Mouse (Mus musculus): ENCODE measurements around the gene Ncam2.

Gene Ncam2

GRCm38 (mm10) chr16:81200201-81201071, at the start of gene Ncam2:
Gene Ncam2, plus strand, starts transcription at chr16:81200697.
- peak; percentile 58 to 79 for DNase-seq

DNA sequence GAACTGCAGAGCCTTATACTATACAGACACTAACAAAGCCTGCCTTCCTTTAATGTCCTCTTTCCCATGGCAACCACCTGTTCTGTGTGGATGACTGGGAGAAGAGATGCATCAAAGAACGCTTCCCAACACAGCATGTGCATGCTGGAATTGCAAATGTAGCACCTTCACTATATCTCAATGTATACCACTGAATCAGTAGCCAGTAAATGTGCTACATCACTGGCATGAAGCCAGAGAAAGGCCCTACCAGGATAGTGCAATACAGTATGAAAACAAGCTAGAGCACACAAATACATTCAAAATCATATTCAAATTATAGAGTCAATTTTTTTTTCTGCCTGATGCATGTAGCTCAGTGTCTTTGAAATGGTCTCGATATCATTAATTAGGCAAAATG, 29.7 kb upstream of the Ncam2 start:
- DNase-seq, result no peak

GRCm38 (mm10) chr16:81175302-81175943, 25.1 kb upstream of the Ncam2 start:
- DNase-seq, result peak; percentile 52 to 60

- DNase-seq, result no peak
Observed at GRCm38 (mm10) chr16:81179801-81180200, 20.7 kb upstream of the Ncam2 start.

DNA sequence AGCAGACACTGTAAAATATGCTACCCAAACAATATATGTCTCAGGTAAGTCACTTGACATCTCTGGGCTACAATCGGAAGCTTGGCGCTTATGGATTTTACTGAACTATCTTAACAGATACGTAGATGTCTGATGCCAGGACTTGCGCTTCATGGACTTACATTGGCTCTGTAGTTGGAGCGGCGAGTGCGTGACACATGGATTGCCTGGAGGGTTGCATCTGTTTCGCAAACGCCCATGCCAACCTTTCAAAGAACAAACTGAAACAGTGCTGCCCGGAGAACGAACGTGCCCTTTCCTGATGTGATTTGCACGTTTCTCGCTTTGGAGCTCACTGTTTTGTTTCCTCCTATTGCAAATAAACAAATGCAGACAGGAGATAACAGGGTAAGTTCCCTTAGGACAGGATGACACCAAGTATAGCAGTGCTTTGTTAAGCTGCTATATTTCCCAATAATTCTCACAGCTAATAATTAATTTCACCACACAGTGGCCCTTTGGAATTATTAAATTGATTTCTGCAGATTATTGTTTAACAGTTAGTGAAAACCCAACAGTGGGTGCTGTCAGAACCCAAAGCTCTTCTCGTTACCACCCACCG, 12.8 kb upstream of the Ncam2 start:
- no peak for DNase-seq

GRCm38 (mm10) chr16:81191621-81192020, 8.9 kb upstream of the Ncam2 start:
- no peak for DNase-seq

DNA sequence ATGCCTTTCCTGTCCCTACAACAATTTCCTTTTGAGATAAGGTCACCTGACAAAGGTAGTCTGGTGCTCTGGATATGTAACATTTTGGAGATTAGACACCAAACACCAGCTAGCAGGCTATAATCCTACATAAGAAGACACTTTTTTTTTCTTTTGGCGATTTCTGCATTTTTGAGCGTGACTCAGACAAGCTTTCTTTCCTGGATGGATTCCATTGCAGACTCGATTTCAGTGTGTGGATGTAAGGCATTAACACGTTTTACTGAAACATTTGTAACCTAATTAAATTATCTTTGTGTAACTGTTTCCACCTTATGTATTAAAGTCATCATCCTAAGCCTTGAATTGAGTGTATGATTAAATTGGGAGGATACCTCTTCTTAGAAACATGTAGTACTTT, 7.9 kb upstream of the Ncam2 start:
- no peak for DNase-seq

- DNase-seq, result no peak
Observed at GRCm38 (mm10) chr16:81199467-81199866, 1.0 kb upstream of the Ncam2 start.

- no peak for DNase-seq
Observed at GRCm38 (mm10) chr16:81201471-81201870, 974 bp downstream of the Ncam2 start.

- peak in 1 of 2 experiments; percentile 20 for DNase-seq
Observed at GRCm38 (mm10) chr16:81201992-81202391, 1.5 kb downstream of the Ncam2 start.

GRCm38 (mm10) chr16:81202721-81203161, 2.2 kb downstream of the Ncam2 start:
- DNase-seq, result no peak

DNA sequence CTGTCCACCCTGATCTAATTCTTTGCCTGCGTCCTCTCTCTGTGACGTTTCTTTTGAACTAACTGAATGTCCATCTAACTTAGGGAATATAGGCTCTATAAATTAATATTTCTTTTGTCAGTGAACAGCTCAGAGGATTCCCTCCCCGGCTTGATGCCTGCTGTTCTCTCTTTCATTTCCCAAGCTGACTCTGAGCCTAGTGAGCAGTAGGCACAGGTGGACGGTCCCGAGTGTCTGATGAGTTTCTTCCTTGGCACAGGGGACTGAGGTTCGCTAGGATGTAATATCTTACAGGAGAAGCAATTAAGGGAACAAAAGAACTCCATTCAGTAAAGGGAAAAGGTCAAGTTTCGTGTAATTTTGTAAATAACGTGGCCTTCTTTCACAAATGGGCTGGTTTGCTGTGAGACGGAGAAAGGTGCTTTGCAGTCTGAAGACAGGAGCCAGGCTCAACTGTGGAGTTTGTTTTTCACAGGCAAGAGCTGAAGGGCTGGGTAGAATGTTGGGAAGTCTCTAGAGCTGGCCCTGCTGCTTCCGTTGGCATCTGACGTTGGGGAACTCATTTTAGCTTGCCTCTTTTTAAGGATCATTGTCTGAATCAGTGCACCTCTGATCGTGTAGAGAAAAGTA, 4.0 kb downstream of the Ncam2 start:
- no peak for DNase-seq

GRCm38 (mm10) chr16:81221176-81221575, 20.7 kb downstream of the Ncam2 start:
- DNase-seq, result no peak

DNA sequence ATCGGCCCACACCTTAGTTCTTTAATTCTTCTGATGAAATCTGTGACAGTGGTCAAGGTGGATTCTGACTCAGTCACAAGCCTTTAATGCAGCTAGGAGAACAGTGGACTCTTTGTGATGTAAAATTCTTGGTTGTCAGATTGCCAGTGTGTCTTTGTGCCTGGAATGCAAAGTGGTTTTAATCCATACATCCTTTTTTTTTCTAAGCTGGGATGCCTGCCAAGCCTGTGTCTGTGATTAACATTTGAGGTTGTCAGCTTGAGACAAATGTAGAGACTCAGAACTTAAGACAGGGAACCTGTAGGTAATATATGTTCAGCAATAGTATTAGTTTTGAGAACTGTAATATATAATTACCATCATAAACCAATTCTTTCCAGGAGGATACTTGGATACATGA, 23.3 kb downstream of the Ncam2 start:
- DNase-seq, result no peak

GRCm38 (mm10) chr16:81224253-81224652, 23.8 kb downstream of the Ncam2 start:
- DNase-seq, result no peak

GRCm38 (mm10) chr16:81254875-81255274, 54.4 kb downstream of the Ncam2 start:
- DNase-seq, result no peak

DNA sequence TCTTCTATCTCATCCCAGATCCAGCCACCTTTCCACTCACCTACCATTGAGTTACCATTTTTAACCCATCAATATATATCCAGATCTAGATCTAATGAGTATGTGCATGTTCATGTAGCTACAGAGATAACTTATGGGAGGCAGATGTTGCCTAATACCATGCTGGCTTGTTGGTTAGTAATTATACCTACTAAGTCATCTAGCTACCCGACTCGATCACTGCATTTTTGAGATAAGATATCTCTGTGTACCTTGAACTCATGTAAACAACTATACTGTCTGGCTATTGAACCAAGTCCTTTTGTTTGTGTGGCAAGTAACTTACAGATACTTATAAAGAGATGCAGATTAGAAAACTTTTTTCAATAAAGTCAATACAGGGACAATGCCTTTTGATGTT, 59.9 kb downstream of the Ncam2 start:
- no peak for DNase-seq

GRCm38 (mm10) chr16:81273597-81274360, 73.3 kb downstream of the Ncam2 start:
- DNase-seq, result no peak

DNA sequence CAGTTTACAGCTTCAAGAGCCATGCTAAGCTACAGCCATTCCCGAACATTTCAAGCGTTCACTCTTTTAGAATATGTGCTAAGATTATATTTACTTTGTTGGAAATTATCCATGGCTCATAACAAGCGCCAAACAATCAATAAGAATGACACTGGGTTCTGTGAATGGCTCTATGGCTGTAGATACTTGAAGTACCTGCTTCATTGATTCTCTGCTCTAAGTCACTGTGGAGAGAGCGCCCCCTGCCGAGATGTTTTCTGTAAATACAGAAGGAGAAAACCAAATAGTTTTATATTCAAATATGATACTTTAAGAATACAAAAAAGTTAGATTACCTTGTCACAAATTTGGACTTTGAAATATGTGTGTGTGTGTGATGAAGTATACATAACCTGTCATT, 83.7 kb downstream of the Ncam2 start:
- DNase-seq, result peak; percentile 50 to 74

GRCm38 (mm10) chr16:81284859-81285837, 84.7 kb downstream of the Ncam2 start:
- DNase-seq, result no peak

DNA sequence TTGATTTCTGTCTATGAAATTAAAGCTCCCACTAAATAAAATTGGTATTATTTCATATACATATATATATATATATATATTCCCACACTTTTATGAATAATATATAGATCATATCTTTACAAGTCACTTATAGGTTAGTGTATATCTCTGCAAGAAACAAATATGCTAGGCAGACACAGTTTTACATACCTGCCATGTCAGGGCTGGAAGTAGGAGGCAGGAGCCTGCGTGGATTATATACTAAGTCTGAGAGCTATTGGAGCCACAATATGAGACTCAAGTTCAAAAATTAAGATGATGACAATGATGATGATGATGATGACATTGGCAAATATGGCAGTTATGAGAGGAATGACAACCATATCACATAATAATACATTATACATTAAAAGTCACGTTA, 85.4 kb downstream of the Ncam2 start:
- DNase-seq, result no peak

Data from kidney, postnatal 25 days (tissue).